Mouse (Mus musculus): ENCODE measurements around the gene Syt17. TPM values are rescaled to one million over a fixed set of nuclear protein-coding genes. Genes with fewer than 3 reads are reported as not detected.

The Syt17 gene
- polyA plus RNA-seq, 1 experiment from 2014 or later, result 1.3 TPM

DNA sequence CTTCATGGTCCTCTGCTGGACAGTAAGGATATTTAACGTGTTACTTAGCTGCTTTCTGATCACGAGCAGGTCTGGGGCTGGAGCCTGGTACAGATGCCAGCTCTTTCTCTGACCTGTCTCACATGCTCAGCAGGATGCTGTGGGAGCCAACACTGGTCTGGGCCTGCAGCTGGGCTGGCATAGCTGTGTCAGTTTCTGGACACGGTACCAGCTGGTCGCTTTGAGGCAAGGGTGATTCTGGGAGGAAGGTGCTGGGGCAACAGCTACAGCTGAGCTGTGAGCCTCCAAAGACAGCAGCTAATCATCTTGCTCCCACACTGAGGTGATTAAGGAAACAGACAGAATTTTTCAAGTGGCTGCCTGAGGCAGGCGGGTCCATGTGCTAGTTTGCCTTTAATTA is 46.1 kb downstream of the Syt17 start:
- H3K27ac ChIP-seq, result no peak overlapping the region
- H3K36me3 ChIP-seq, result no peaks in the 10 kb centered on the region
- H3K4me1 ChIP-seq, result no peaks in the 10 kb centered on the region
- peaks cover 5% of the 10 kb centered on the region for H3K27me3 ChIP-seq (ENCODE audit: insufficient read depth, poor library complexity, severe bottlenecking)
- no peaks in the 10 kb centered on the region for H3K9me3 ChIP-seq
- 73% methylated on average over 5 of the region's 5 CpGs for WGBS
- DNase-seq (ENCODE audit: low spot score), result no peak
- H3K4me3 ChIP-seq, result no peak overlapping the region

DNA sequence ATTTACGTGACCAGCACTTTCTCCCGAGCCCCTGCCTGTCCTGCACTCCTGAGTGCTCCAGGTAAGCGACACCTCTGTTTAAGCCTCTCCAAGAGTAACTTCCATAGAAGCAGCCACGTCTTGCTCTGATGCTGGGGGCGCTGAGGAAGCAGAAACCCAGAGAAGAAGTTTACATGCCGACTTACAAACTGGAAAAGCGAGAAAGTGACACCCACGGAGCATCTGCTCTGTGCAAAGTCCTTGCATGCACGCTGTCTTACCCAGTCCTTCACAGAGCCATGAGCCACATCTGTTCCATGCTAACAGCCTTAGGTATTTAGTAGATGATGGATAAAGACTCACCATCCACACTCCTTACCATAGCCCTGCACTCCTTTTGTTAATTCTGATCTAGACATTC is 48.3 kb downstream of the Syt17 start:
- Histone ChIP-seq H3K4me1 (no peaks in the 10 kb centered on the region), H3K27ac (no peak overlapping the region)

DNA sequence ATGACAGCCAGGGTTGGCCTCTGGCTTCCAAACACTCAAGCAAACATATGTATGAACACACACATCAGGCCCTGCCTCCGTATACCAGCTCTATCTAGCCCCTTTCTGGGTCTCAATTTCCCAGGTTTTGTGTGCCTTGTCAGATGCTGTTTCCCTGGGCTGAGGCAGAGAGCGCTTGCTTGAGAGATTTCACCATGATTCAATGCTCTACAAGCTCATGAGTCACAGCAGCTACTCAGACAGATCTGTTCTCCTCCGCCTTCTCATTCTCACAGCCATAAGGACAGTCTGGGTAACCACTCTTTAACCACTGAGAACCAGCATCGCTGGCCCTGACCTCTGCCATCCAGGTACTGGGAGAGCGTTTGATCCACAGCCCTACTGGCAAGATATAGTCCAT is 57.3 kb downstream of the Syt17 start:
- Histone ChIP-seq H3K27ac (no peak overlapping the region), H3K9me3 (no peaks in the 10 kb centered on the region), H3K27me3 (ENCODE audit: insufficient read depth, poor library complexity, severe bottlenecking) (no peaks in the 10 kb centered on the region), H3K4me3 (no peak overlapping the region), H3K4me1 (no peaks in the 10 kb centered on the region), H3K36me3 (no peaks in the 10 kb centered on the region)
- no peak for DNase-seq (ENCODE audit: low spot score)
- 69% methylated on average over 5 of the region's 5 CpGs for WGBS

More for the DNA sequence above, 48.3 kb downstream of the Syt17 start:
- Histone ChIP-seq H3K27me3 (ENCODE audit: insufficient read depth, poor library complexity, severe bottlenecking) (peaks cover 5% of the 10 kb centered on the region), H3K9me3 (no peaks in the 10 kb centered on the region), H3K36me3 (no peaks in the 10 kb centered on the region), H3K4me3 (no peak overlapping the region)
- WGBS, result 85% methylated on average over 9 of the region's 9 CpGs
- DNase-seq (ENCODE audit: low spot score), result no peak

- no peak overlapping the region for H3K27ac ChIP-seq
- H3K36me3 ChIP-seq, result no peaks in the 10 kb centered on the region
- H3K4me1 ChIP-seq, result no peaks in the 10 kb centered on the region; the same call in 1 of the 2 replicates
- no peaks in the 10 kb centered on the region for H3K27me3 ChIP-seq (ENCODE audit: insufficient read depth, poor library complexity, severe bottlenecking)
- H3K9me3 ChIP-seq, result no peaks in the 10 kb centered on the region
- no peak overlapping the region for H3K4me3 ChIP-seq
- 82% methylated on average over 5 of the region's 5 CpGs for WGBS
- no peak for DNase-seq (ENCODE audit: low spot score)
These were observed 67.0 kb downstream of the Syt17 start for GRCm38 (mm10) chr7:118380996-118381395.

- no peak overlapping the region for H3K4me3 ChIP-seq
- no peaks in the 10 kb centered on the region for H3K36me3 ChIP-seq
- H3K9me3 ChIP-seq, result no peaks in the 10 kb centered on the region
- no peaks in the 10 kb centered on the region; the same call in 1 of the 2 replicates for H3K4me1 ChIP-seq
- WGBS, result 64% methylated on average over 3 of the region's 3 CpGs
- DNase-seq (ENCODE audit: low spot score), result no peak
- H3K27ac ChIP-seq, result no peak overlapping the region
- H3K27me3 ChIP-seq (ENCODE audit: insufficient read depth, poor library complexity, severe bottlenecking), result no peaks in the 10 kb centered on the region
These were observed 68.0 kb downstream of the Syt17 start for GRCm38 (mm10) chr7:118380056-118380455.

DNA sequence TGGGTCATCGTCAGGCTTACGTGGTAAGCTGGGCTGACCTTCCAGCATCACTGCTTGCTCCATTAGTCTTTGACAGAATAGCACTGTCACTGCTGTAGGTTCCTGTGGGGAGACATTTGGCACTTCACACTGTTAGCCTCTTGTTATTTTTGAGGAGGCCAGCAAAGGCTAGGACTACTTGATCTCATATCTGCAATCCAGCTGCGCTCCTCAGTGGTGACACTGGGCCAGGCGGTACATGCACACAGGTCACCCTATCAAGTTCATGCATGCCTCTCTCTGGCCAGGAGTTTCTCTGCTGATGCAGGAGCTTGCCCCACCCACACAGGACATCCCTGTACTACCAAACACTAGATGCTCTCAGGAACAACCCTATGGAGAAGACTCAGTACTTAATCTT is 71.4 kb downstream of the Syt17 start:
- Histone ChIP-seq H3K27me3 (ENCODE audit: insufficient read depth, poor library complexity, severe bottlenecking) (no peaks in the 10 kb centered on the region), H3K27ac (no peak overlapping the region), H3K4me1 (no peaks in the 10 kb centered on the region; the same call in 1 of the 2 replicates), H3K36me3 (no peaks in the 10 kb centered on the region), H3K4me3 (no peak overlapping the region), H3K9me3 (no peaks in the 10 kb centered on the region)
- WGBS, result 80% methylated on average over 4 of the region's 4 CpGs
- no peak for DNase-seq (ENCODE audit: low spot score)

- H3K27me3 ChIP-seq (ENCODE audit: insufficient read depth, poor library complexity, severe bottlenecking), result no peaks in the 10 kb centered on the region
- no peak overlapping the region for H3K27ac ChIP-seq
- H3K4me1 ChIP-seq, result no peaks in the 10 kb centered on the region; the same call in 1 of the 2 replicates
These were observed 72.7 kb downstream of the Syt17 start for GRCm38 (mm10) chr7:118375341-118375740.

GRCm38 (mm10) chr7:118371361-118371760 is 76.7 kb downstream of the Syt17 start:
- Histone ChIP-seq H3K4me3 (no peak overlapping the region), H3K27ac (no peak overlapping the region), H3K27me3 (ENCODE audit: insufficient read depth, poor library complexity, severe bottlenecking) (no peaks in the 10 kb centered on the region), H3K4me1 (no peaks in the 10 kb centered on the region), H3K36me3 (no peaks in the 10 kb centered on the region), H3K9me3 (no peaks in the 10 kb centered on the region)
- WGBS, result 88% methylated on average over 5 of the region's 5 CpGs
- no peak for DNase-seq (ENCODE audit: low spot score)

More at GRCm38 (mm10) chr7:118375341-118375740, 72.7 kb downstream of the Syt17 start:
- no peak for DNase-seq (ENCODE audit: low spot score)
- Histone ChIP-seq H3K36me3 (no peaks in the 10 kb centered on the region), H3K9me3 (no peaks in the 10 kb centered on the region), H3K4me3 (no peak overlapping the region)
- 80% methylated on average over 3 of the region's 3 CpGs for WGBS

DNA sequence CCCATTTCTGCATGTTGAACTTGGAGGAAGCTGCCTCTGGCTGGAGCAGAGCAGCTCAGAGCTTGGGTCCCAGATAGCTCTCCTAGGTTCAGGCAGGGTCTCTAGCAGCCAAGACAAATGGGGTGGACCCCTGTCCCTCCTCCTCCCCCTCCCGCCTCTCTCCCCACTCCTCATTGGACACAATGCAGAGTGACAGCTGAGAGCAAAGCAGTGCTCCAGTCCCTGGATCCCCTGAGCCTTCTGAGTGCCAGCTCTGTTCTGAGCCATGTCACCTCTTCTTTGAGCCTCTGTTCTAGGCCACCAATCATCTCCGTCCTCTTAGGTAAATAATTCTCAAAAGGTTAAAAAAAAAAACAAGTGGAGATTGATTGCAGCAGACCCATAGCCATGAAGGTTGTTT is 78.3 kb downstream of the Syt17 start:
- Histone ChIP-seq H3K36me3 (no peaks in the 10 kb centered on the region), H3K9me3 (no peaks in the 10 kb centered on the region), H3K4me1 (no peaks in the 10 kb centered on the region), H3K27me3 (ENCODE audit: insufficient read depth, poor library complexity, severe bottlenecking) (no peaks in the 10 kb centered on the region), H3K27ac (no peak overlapping the region), H3K4me3 (no peak overlapping the region)
- no peak for DNase-seq (ENCODE audit: low spot score)
- WGBS, result 45% methylated on average over 2 of the region's 2 CpGs

DNA sequence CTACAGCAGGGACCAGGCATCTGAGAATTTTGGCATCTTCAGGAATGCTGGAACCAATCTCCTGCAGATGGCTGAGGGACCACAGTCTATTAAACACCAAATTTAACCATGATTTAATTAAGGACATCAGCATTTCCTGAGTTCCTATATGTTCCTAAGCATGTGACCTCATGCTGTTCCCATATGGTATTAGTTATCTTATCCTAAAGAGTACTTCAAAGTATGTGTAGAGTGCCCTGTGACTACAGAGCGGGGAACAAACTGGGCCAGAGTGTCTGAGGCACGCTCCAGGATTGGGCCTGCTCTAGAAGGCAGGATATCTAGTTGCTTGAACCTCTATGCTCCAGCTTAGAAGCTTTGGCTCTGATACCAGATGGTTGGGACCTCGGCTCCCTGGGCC is 82.1 kb downstream of the Syt17 start:
- 53% methylated on average over 3 of the region's 3 CpGs for WGBS
- Histone ChIP-seq H3K4me3 (no peak overlapping the region), H3K9me3 (no peaks in the 10 kb centered on the region), H3K27me3 (ENCODE audit: insufficient read depth, poor library complexity, severe bottlenecking) (no peaks in the 10 kb centered on the region), H3K36me3 (no peaks in the 10 kb centered on the region), H3K27ac (no peak overlapping the region), H3K4me1 (no peaks in the 10 kb centered on the region)
- DNase-seq (ENCODE audit: low spot score), result no peak

- no peaks in the 10 kb centered on the region for H3K4me1 ChIP-seq
- H3K27me3 ChIP-seq (ENCODE audit: insufficient read depth, poor library complexity, severe bottlenecking), result no peaks in the 10 kb centered on the region
- H3K9me3 ChIP-seq, result no peaks in the 10 kb centered on the region
- H3K36me3 ChIP-seq, result no peaks in the 10 kb centered on the region
- DNase-seq (ENCODE audit: low spot score), result no peak
- H3K4me3 ChIP-seq, result no peak overlapping the region
- WGBS, result 50% methylated on average over 6 of the region's 6 CpGs
- H3K27ac ChIP-seq, result no peak overlapping the region
These were observed 82.8 kb downstream of the Syt17 start for GRCm38 (mm10) chr7:118365251-118365650.

DNA sequence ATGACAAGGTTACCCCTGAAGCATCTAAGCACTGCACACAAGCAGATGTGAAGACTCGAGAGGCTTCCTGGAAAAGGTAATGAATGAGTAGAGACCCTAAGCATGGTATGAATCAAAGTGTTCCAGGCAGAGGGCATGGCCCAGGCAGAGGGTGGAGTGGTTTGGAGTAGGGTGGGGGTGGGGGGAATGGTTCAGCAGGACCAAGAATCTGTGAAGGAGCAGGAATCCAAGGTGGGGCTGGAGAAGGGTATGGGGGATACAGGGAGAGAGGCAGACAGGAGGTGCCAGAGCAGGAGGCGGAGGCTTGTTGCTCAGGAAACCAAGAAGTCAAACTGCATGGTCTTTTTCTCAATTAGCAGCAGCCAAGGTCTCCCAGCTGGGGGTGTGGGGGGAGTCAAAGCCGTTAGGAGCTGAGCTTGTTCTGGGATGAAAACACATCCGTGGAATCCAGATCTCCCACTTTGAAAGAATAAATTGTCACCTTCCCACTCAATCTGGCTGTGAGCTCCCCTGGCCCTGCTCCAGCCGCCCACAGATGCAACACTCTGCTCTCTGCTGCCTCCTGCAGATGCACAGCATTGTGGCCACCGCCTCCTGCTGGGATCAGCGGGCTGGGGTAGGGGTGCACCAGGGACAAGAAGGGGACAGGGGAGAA is 83.5 kb downstream of the Syt17 start:
- Histone ChIP-seq H3K4me1 (no peaks in the 10 kb centered on the region), H3K36me3 (no peaks in the 10 kb centered on the region), H3K27ac (no peak overlapping the region), H3K27me3 (ENCODE audit: insufficient read depth, poor library complexity, severe bottlenecking) (no peaks in the 10 kb centered on the region), H3K9me3 (no peaks in the 10 kb centered on the region), H3K4me3 (no peak overlapping the region)
- 30% methylated on average over 7 of the region's 7 CpGs for WGBS
- DNase-seq (ENCODE audit: low spot score), result no peak

DNA sequence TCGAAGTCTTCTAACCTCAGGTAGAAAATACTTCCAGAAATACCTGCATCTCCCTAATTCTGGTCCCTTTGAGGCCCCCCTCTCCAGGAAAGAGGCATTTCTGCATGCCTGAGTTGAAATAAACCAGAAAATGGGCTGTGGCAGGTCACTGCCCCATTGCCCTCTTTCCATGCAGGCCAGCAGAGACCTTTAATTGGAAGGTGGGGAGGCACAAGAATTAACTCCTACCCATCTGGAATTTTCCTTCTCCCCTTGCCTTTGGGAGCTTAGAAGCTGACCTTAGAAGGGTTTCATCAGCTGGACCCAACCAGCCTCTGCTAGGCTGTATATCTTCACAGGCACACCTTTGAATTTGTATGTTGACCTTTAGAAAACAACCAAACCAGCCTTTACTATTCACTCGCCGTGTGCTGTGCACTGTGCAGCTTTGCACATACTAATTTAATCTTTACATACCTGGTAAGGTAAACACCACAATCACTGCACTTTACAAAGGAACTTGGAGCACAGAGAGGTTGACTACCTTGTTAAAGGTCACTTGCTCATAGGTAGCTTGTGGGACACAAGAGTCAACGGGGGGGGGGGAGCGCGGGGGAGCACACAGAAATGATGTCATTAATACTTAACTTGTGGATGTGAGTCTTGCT is 84.3 kb downstream of the Syt17 start:
- H3K4me3 ChIP-seq, result no peak overlapping the region
- H3K27me3 ChIP-seq (ENCODE audit: insufficient read depth, poor library complexity, severe bottlenecking), result no peaks in the 10 kb centered on the region
- H3K27ac ChIP-seq, result no peak overlapping the region
- 82% methylated on average over 6 of the region's 6 CpGs for WGBS
- H3K4me1 ChIP-seq, result no peaks in the 10 kb centered on the region
- no peaks in the 10 kb centered on the region for H3K36me3 ChIP-seq
- no peak for DNase-seq (ENCODE audit: low spot score)
- H3K9me3 ChIP-seq, result no peaks in the 10 kb centered on the region

All from heart, embryonic 10.5 days (tissue).